Mouse (Mus musculus) gastrocnemius, adult 8-10 months (tissue): ENCODE data around the gene Fgf9. TPM values are rescaled to one million over a fixed set of nuclear protein-coding genes. Genes with fewer than 3 reads are reported as not detected.

ENCODE experiments used
- total RNA-seq, 4 experiments: library from RNA; stranded (reverse); gene quantifications; 2 replicates each; pipeline ENCODE4 v1.2.4; 2022

The Fgf9 gene
- total RNA-seq, 4 experiments from 2014 or later: 1.5 to 1.9 (median 1.8) TPM

Other genes starting within 250 kb of the Fgf9 start
- not detected for gene Ska3, start 244.4 kb upstream of the Fgf9 start, total RNA-seq
- 10 to 100 TPM; 62.6 to 77.1 (median 74.0) TPM for gene Mrpl57, start 244.3 kb upstream of the Fgf9 start, total RNA-seq
- 1 to 10 TPM; 2.2 to 3.8 (median 2.9) TPM for gene Zdhhc20, start 180.3 kb upstream of the Fgf9 start, total RNA-seq
- gene Micu2, start 71.3 kb upstream of the Fgf9 start, total RNA-seq: 10 to 100 TPM; 38.7 to 43.9 (median 41.0) TPM